Mouse (Mus musculus) spleen, adult 2 months (tissue): ENCODE measurements around the gene Prf1. TPM values are rescaled to one million over a fixed set of nuclear protein-coding genes. Genes with fewer than 3 reads are reported as not detected.

ENCODE experiments used
- DNase-seq, 2 experiments: peaks; one replicate each; pipeline versions ENCODE4 v3.0.0 to v3.0.0-alpha.2; 2012 to 2021; ENCODE audit warnings: low spot score in 2 of 2, low read depth in 1 of 2
- H3K27ac ChIP-seq: fragments of 200-500 bp; 2 replicates; pipeline ENCODE4 v1.5.1; 2012; ENCODE audit warnings: low read length, inconsistent platforms; ENCODE audit not compliant: insufficient read depth
- H3K27me3 ChIP-seq: fragments of 200-500 bp; 2 replicates; pipeline ENCODE4 v1.6.1; 2012; ENCODE audit warnings: mild to moderate bottlenecking, moderate library complexity, low read length, inconsistent platforms; ENCODE audit not compliant: control insufficient read depth, insufficient read depth
- H3K36me3 ChIP-seq: fragments of 200-500 bp; 2 replicates; pipeline ENCODE4 v1.6.1; 2012; ENCODE audit warnings: mild to moderate bottlenecking, low read length, inconsistent platforms; ENCODE audit not compliant: control insufficient read depth, insufficient read depth
- H3K4me1 ChIP-seq: fragments of 200-500 bp; 2 replicates; pipeline ENCODE4 v1.6.1; 2011; ENCODE audit warnings: inconsistent platforms; ENCODE audit not compliant: control insufficient read depth, insufficient read depth, insufficient read length
- H3K4me3 ChIP-seq: fragments of 200-500 bp; 2 replicates; pipeline ENCODE4 v1.5.1; 2011; ENCODE audit warnings: mild to moderate bottlenecking, inconsistent platforms; ENCODE audit not compliant: insufficient read depth, insufficient read length; ENCODE audit errors: extremely low read depth
- CTCF ChIP-seq: fragments of 200-500 bp; IDR thresholded peaks from 2 replicates; pipeline ENCODE4 v1.5.1; 2011; ENCODE audit warnings: mild to moderate bottlenecking, inconsistent platforms; ENCODE audit not compliant: insufficient read depth, insufficient read length, insufficient replicate concordance; ENCODE audit errors: extremely low read depth
- POLR2A ChIP-seq: fragments of 200-500 bp; IDR thresholded peaks from 2 replicates; pipeline ENCODE4 v1.6.1; 2011; ENCODE audit warnings: low read depth, low read length, inconsistent platforms
- WGBS: fragments of 180-500 bp; shearing (Covaris S2); methylation state at CpG from one replicate; pipeline ENCODE4 v1.1.7; 2018; 5-methylcytosine and 5-hydroxymethylcytosine counted together
- polyA plus RNA-seq: library from polyadenylated mRNA; depleted of rRNA; stranded (reverse); fragments of >200 nt; gene quantifications from 2 replicates; pipeline ENCODE4 v1.2.3, GENCODE M21; 2012

Prf1 gene
- polyA plus RNA-seq, 1 experiment: 16.2 TPM

- no peak for DNase-seq
- no peak for TF ChIP-seq CTCF
- no peak for TF ChIP-seq POLR2A
- Histone ChIP-seq H3K4me1 (no peaks in the 10 kb centered on the region), H3K27me3 (no peaks in the 10 kb centered on the region), H3K36me3 (no peaks in the 10 kb centered on the region), H3K27ac (no peak overlapping the region), H3K4me3 (no peak overlapping the region)
- WGBS: 81% methylated on average over 3 of the region's 3 CpGs
Observed at GRCm38 (mm10) chr10:61318527-61318926, 20.9 kb downstream of the Prf1 start.

GRCm38 (mm10) chr10:61324717-61325116, 27.1 kb downstream of the Prf1 start:
- Histone ChIP-seq H3K4me3 (no peak overlapping the region), H3K4me1 (no peaks in the 10 kb centered on the region), H3K27ac (no peak overlapping the region), H3K36me3 (no peaks in the 10 kb centered on the region), H3K27me3 (no peaks in the 10 kb centered on the region)
- no peak for TF ChIP-seq CTCF
- TF ChIP-seq POLR2A: no peak
- 85% methylated on average over 8 of the region's 8 CpGs for WGBS
- DNase-seq: no peak

- H3K36me3 ChIP-seq: no peaks in the 10 kb centered on the region
- no peak overlapping the region for H3K27ac ChIP-seq
- DNase-seq: no peak
- no peaks in the 10 kb centered on the region for H3K4me1 ChIP-seq
- 72% methylated on average over 9 of the region's 9 CpGs for WGBS
- no peak overlapping the region for H3K4me3 ChIP-seq
- no peaks in the 10 kb centered on the region for H3K27me3 ChIP-seq
- no peak for TF ChIP-seq POLR2A
- TF ChIP-seq CTCF: no peak
Observed at GRCm38 (mm10) chr10:61325782-61326328, 28.2 kb downstream of the Prf1 start.

- Histone ChIP-seq H3K27me3 (no peaks in the 10 kb centered on the region), H3K4me3 (no peak overlapping the region), H3K27ac (peak overlapping the region; percentile 27), H3K4me1 (no peaks in the 10 kb centered on the region), H3K36me3 (no peaks in the 10 kb centered on the region)
- no peak for DNase-seq
- 92% methylated on average over 10 of the region's 10 CpGs for WGBS
- no peak for TF ChIP-seq POLR2A
- TF ChIP-seq CTCF: no peak
Observed at GRCm38 (mm10) chr10:61327545-61327944, 29.9 kb downstream of the Prf1 start.

- DNase-seq: no peak
- Histone ChIP-seq H3K4me3 (no peak overlapping the region), H3K27me3 (no peaks in the 10 kb centered on the region), H3K27ac (no peak overlapping the region), H3K4me1 (no peaks in the 10 kb centered on the region), H3K36me3 (no peaks in the 10 kb centered on the region)
- WGBS: 88% methylated on average over 7 of the region's 7 CpGs
- TF ChIP-seq POLR2A (no peak), CTCF (no peak)
Observed at GRCm38 (mm10) chr10:61328927-61329326, 31.3 kb downstream of the Prf1 start.

GRCm38 (mm10) chr10:61331046-61331445, 33.4 kb downstream of the Prf1 start:
- H3K4me1 ChIP-seq: no peaks in the 10 kb centered on the region
- H3K36me3 ChIP-seq: no peaks in the 10 kb centered on the region
- TF ChIP-seq POLR2A (no peak), CTCF (no peak)
- DNase-seq: no peak
- no peaks in the 10 kb centered on the region for H3K27me3 ChIP-seq
- WGBS: 88% methylated on average over 5 of the region's 5 CpGs
- H3K4me3 ChIP-seq: no peak overlapping the region
- H3K27ac ChIP-seq: no peak overlapping the region

GRCm38 (mm10) chr10:61334545-61334944, 36.9 kb downstream of the Prf1 start:
- no peak for DNase-seq
- Histone ChIP-seq H3K36me3 (no peaks in the 10 kb centered on the region), H3K4me1 (no peaks in the 10 kb centered on the region), H3K27ac (no peak overlapping the region), H3K27me3 (no peaks in the 10 kb centered on the region), H3K4me3 (no peak overlapping the region)
- 17% methylated on average over 7 of the region's 7 CpGs for WGBS
- TF ChIP-seq POLR2A (no peak), CTCF (no peak)
